Mouse (Mus musculus): ENCODE measurements around the gene Des. TPM values are rescaled to one million over a fixed set of nuclear protein-coding genes. Genes with fewer than 3 reads are reported as not detected.

The Des gene
- polyA plus RNA-seq, 1 experiment from 2014 or later, result 43.7 TPM

- H3K4me2 ChIP-seq (replicated peaks; ENCODE audit: low read depth, low read length), result no peak overlapping the region
- H3K27ac ChIP-seq (ENCODE audit: low read length), result no peak overlapping the region
- H3K9ac ChIP-seq (replicated peaks; ENCODE audit: low read depth, low read length), result no peak overlapping the region
- peaks cover 3% of the 10 kb centered on the region; the same call in 1 of the 2 replicates for H3K36me3 ChIP-seq (ENCODE audit: control insufficient read depth, insufficient read depth, low read length)
- no peaks in the 10 kb centered on the region for H3K9me3 ChIP-seq (ENCODE audit: control insufficient read depth, low read depth, low read length)
- H3K4me3 ChIP-seq (ENCODE audit: low read depth, low read length), result no peak overlapping the region
- peaks cover 7% of the 10 kb centered on the region for H3K27me3 ChIP-seq (ENCODE audit: control insufficient read depth, insufficient read depth, low read length)
- no peak for ATAC-seq (ENCODE audit: insufficient number of reproducible peaks, insufficient read depth, low FRiP score, low read depth)
- WGBS, result 92% methylated on average over 3 of the region's 3 CpGs
- peaks cover 6% of the 10 kb centered on the region for H3K4me1 ChIP-seq (ENCODE audit: control insufficient read depth, insufficient read depth, low read length)
Measured at GRCm38 (mm10) chr1:75393846-75394245, 33.7 kb downstream of the Des start.

DNA sequence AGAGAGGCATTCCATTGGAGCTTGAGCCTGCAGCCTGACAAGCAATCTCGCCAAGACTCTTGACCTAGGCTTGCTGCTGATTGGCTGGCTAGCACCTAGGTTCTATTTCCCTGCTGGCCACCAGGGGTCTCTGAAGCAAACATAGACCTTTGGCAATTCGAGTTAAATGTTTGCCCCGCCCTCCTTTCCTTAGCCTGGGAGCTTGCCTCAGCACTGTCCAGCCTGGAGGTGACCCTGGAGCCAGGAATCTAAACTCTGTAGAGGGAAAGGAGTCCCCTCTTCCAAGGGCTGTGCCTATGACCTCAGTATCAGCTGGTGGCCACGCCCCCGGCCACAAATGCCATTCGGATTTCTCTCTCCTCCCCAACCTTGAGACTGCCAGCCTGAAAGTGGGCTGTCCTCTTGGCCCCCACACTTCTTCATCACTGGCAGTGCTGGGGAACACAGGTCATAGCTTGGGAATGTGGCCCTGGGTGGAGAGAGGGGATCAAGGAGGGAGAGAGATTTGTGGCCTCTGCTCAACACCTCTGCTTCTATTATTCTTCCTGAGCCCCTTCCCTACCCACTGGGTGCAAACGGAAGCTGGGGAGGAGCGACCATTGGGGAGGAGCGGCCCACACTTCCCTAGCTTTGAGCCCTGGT is 38.8 kb downstream of the Des start:
- H3K4me3 ChIP-seq (ENCODE audit: low read depth, low read length), result no peak overlapping the region
- H3K36me3 ChIP-seq (ENCODE audit: control insufficient read depth, insufficient read depth, low read length), result peaks cover 13% of the 10 kb centered on the region
- peaks cover 25% of the 10 kb centered on the region for H3K4me1 ChIP-seq (ENCODE audit: control insufficient read depth, insufficient read depth, low read length)
- no peaks in the 10 kb centered on the region for H3K9me3 ChIP-seq (ENCODE audit: control insufficient read depth, low read depth, low read length)
- no peak overlapping the region for H3K9ac ChIP-seq (replicated peaks; ENCODE audit: low read depth, low read length)
- peak overlapping the region; percentile 88 for H3K27ac ChIP-seq (ENCODE audit: low read length)
- H3K4me2 ChIP-seq (replicated peaks; ENCODE audit: low read depth, low read length), result 0 out of 2 replicates have a peak overlapping the region, but pooled peaks have one; percentile 10
- 9% methylated on average over 9 of the region's 9 CpGs for WGBS
- ATAC-seq (ENCODE audit: insufficient number of reproducible peaks, insufficient read depth, low FRiP score, low read depth), result peak; percentile 57; the same call in 1 of the 2 replicates
- H3K27me3 ChIP-seq (ENCODE audit: control insufficient read depth, insufficient read depth, low read length), result no peaks in the 10 kb centered on the region

- H3K27me3 ChIP-seq (ENCODE audit: control insufficient read depth, insufficient read depth, low read length), result no peaks in the 10 kb centered on the region
- H3K27ac ChIP-seq (ENCODE audit: low read length), result peak overlapping the region; percentile 88
- H3K4me2 ChIP-seq (replicated peaks; ENCODE audit: low read depth, low read length), result peak overlapping the region; percentile 42
- 7% methylated on average over 15 of the region's 15 CpGs for WGBS
- peaks cover 25% of the 10 kb centered on the region for H3K4me1 ChIP-seq (ENCODE audit: control insufficient read depth, insufficient read depth, low read length)
- peak; percentile 90 for ATAC-seq (ENCODE audit: insufficient number of reproducible peaks, insufficient read depth, low FRiP score, low read depth)
- no peaks in the 10 kb centered on the region for H3K9me3 ChIP-seq (ENCODE audit: control insufficient read depth, low read depth, low read length)
- H3K36me3 ChIP-seq (ENCODE audit: control insufficient read depth, insufficient read depth, low read length), result peaks cover 17% of the 10 kb centered on the region
- H3K9ac ChIP-seq (replicated peaks; ENCODE audit: low read depth, low read length), result peak overlapping the region; percentile 18; the same call in 1 of the 2 replicates
- peak overlapping the region; percentile 16 for H3K4me3 ChIP-seq (ENCODE audit: low read depth, low read length)
Measured at GRCm38 (mm10) chr1:75399755-75400492, 39.8 kb downstream of the Des start.

DNA sequence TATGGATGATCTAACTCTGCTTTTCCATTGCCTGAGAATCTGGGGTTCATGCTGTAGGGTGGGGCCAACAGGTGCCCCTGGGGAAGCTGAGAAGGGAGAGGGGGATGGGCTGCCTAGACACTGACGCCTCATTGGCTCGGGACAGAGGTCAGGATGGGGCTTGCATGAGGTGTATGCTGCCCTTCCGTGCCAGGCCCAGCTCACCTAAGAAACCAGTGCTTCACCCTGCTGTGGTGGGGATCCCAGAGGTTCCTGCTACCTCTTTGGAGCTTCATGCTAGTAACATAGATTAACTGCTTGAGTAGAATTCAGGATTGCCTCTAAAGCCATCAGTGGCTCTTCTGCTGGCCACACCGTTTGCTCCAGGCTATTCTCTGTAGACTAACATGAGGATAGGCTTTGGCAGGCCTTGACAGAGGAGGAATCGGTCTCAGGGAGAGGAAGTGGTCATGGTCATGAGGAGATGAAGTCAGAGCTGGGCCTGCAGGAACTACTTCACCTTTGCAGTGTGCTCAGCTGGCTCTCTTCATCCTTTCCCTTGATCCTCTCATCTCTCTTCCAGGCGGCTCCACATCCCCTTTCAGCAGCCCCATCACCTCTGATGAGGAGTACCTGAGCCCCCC is 40.5 kb downstream of the Des start:
- peak overlapping the region; percentile 18; the same call in 1 of the 2 replicates for H3K9ac ChIP-seq (replicated peaks; ENCODE audit: low read depth, low read length)
- H3K4me2 ChIP-seq (replicated peaks; ENCODE audit: low read depth, low read length), result peak overlapping the region; percentile 42
- H3K4me1 ChIP-seq (ENCODE audit: control insufficient read depth, insufficient read depth, low read length), result peaks cover 25% of the 10 kb centered on the region
- H3K9me3 ChIP-seq (ENCODE audit: control insufficient read depth, low read depth, low read length), result no peaks in the 10 kb centered on the region
- H3K4me3 ChIP-seq (ENCODE audit: low read depth, low read length), result peak overlapping the region; percentile 16
- no peaks in the 10 kb centered on the region for H3K27me3 ChIP-seq (ENCODE audit: control insufficient read depth, insufficient read depth, low read length)
- peak overlapping the region; percentile 88 for H3K27ac ChIP-seq (ENCODE audit: low read length)
- 28% methylated on average over 6 of the region's 6 CpGs for WGBS
- peaks cover 17% of the 10 kb centered on the region for H3K36me3 ChIP-seq (ENCODE audit: control insufficient read depth, insufficient read depth, low read length)
- no peak for ATAC-seq (ENCODE audit: insufficient number of reproducible peaks, insufficient read depth, low FRiP score, low read depth)

- Histone ChIP-seq H3K36me3 (ENCODE audit: control insufficient read depth, insufficient read depth, low read length) (peaks cover 23% of the 10 kb centered on the region), H3K4me1 (ENCODE audit: control insufficient read depth, insufficient read depth, low read length) (peaks cover 2% of the 10 kb centered on the region; the same call in 1 of the 2 replicates), H3K27me3 (ENCODE audit: control insufficient read depth, insufficient read depth, low read length) (no peaks in the 10 kb centered on the region), H3K27ac (ENCODE audit: low read length) (no peak overlapping the region), H3K9me3 (ENCODE audit: control insufficient read depth, low read depth, low read length) (no peaks in the 10 kb centered on the region), H3K9ac (replicated peaks; ENCODE audit: low read depth, low read length) (no peak overlapping the region), H3K4me2 (replicated peaks; ENCODE audit: low read depth, low read length) (no peak overlapping the region), H3K4me3 (ENCODE audit: low read depth, low read length) (no peak overlapping the region)
- 80% methylated on average over 3 of the region's 3 CpGs for WGBS
- ATAC-seq (ENCODE audit: insufficient number of reproducible peaks, insufficient read depth, low FRiP score, low read depth), result no peak
Measured at GRCm38 (mm10) chr1:75405547-75405946, 45.4 kb downstream of the Des start.

GRCm38 (mm10) chr1:75406173-75406572 is 46.0 kb downstream of the Des start:
- WGBS, result 92% methylated on average over 15 of the region's 15 CpGs
- Histone ChIP-seq H3K27me3 (ENCODE audit: control insufficient read depth, insufficient read depth, low read length) (no peaks in the 10 kb centered on the region), H3K27ac (ENCODE audit: low read length) (no peak overlapping the region), H3K4me3 (ENCODE audit: low read depth, low read length) (no peak overlapping the region), H3K4me2 (replicated peaks; ENCODE audit: low read depth, low read length) (no peak overlapping the region), H3K9ac (replicated peaks; ENCODE audit: low read depth, low read length) (no peak overlapping the region), H3K4me1 (ENCODE audit: control insufficient read depth, insufficient read depth, low read length) (no peaks in the 10 kb centered on the region), H3K36me3 (ENCODE audit: control insufficient read depth, insufficient read depth, low read length) (peaks cover 22% of the 10 kb centered on the region), H3K9me3 (ENCODE audit: control insufficient read depth, low read depth, low read length) (no peaks in the 10 kb centered on the region)
- no peak for ATAC-seq (ENCODE audit: insufficient number of reproducible peaks, insufficient read depth, low FRiP score, low read depth)

DNA sequence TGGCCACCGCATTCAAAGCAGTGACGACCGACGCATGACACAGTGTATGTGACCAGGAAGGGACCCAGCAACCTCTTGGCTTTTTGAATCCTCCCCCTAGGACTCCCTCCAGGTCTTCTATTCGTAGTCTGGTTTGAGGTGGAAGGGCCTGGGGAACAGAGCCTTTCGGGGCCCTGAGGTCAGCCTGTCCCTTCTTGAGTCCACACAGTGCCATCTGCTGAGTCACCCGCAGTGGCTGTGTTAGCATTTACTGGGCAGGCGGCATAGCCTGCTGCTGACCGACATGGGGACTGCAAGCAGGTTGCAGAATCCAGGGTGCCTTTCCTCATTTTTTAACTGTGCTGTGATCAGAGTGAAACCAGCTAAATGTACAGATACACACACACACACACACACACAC is 46.9 kb downstream of the Des start:
- no peak for ATAC-seq (ENCODE audit: insufficient number of reproducible peaks, insufficient read depth, low FRiP score, low read depth)
- Histone ChIP-seq H3K9ac (replicated peaks; ENCODE audit: low read depth, low read length) (no peak overlapping the region), H3K4me3 (ENCODE audit: low read depth, low read length) (no peak overlapping the region), H3K4me1 (ENCODE audit: control insufficient read depth, insufficient read depth, low read length) (no peaks in the 10 kb centered on the region), H3K27me3 (ENCODE audit: control insufficient read depth, insufficient read depth, low read length) (no peaks in the 10 kb centered on the region), H3K9me3 (ENCODE audit: control insufficient read depth, low read depth, low read length) (no peaks in the 10 kb centered on the region), H3K27ac (ENCODE audit: low read length) (no peak overlapping the region), H3K4me2 (replicated peaks; ENCODE audit: low read depth, low read length) (no peak overlapping the region), H3K36me3 (ENCODE audit: control insufficient read depth, insufficient read depth, low read length) (peaks cover 18% of the 10 kb centered on the region)
- 93% methylated on average over 9 of the region's 9 CpGs for WGBS

- WGBS, result 70% methylated on average over 4 of the region's 4 CpGs
- Histone ChIP-seq H3K4me2 (replicated peaks; ENCODE audit: low read depth, low read length) (no peak overlapping the region), H3K36me3 (ENCODE audit: control insufficient read depth, insufficient read depth, low read length) (peaks cover 10% of the 10 kb centered on the region), H3K9me3 (ENCODE audit: control insufficient read depth, low read depth, low read length) (no peaks in the 10 kb centered on the region), H3K27ac (ENCODE audit: low read length) (no peak overlapping the region), H3K4me3 (ENCODE audit: low read depth, low read length) (no peak overlapping the region), H3K27me3 (ENCODE audit: control insufficient read depth, insufficient read depth, low read length) (no peaks in the 10 kb centered on the region), H3K4me1 (ENCODE audit: control insufficient read depth, insufficient read depth, low read length) (no peaks in the 10 kb centered on the region), H3K9ac (replicated peaks; ENCODE audit: low read depth, low read length) (no peak overlapping the region)
- ATAC-seq (ENCODE audit: insufficient number of reproducible peaks, insufficient read depth, low FRiP score, low read depth), result no peak
Measured at GRCm38 (mm10) chr1:75408210-75408609, 48.1 kb downstream of the Des start.
